Mouse (Mus musculus): Measurements from ENCODE around the gene Slc17a4. TPM values are rescaled to one million over a fixed set of nuclear protein-coding genes. Genes with fewer than 3 reads are reported as not detected.

Slc17a4 gene
- total RNA-seq (2015; ENCODE audit: low replicate concordance): not detected in 2 replicates
- 0.56 TPM in 1 of 2 replicates, not detected in the other for total RNA-seq (2017; ENCODE audit: low replicate concordance)

DNA sequence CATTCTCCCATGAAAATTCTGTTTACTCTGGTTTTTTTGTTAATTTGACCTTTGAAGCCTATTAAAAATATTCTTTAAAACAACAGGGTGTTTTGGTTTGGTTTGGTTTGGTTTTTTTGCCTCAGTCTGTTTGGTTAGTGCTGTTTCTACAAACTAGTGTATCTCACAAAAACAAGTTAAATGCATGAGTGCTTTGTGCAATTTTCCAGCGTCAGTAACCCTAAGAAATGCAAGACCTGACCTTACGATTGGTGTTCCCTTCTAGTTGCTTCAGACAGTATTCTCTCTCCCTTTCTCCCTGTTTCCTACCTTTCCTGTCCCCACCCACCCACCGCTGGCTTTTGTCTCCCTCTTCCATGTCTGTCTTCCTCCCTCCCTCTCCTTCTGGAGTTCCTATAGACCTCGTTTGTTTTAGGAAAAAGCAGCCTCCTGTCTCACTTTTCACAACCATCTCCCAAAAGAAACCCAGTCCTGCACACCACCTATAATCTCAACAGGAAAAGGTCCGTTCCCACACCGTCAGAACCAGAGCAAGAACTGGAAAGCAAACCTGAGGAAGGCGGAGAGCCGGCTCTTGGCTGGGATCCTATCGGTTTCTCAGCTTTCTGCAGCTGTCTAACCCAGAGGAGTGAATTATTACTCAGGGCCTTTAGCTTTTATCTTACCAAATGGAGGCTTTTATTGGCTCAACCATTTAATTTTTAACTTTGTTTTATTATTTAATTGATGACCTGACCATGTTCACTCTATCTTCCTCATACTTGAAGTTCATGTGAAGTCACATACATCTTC, at the start of gene Slc17a4:
Slc17a4 (minus strand) TSS at position 634 of the 792 bp plus-strand sequence.
- peak; percentile 63; the same call in 1 of the 2 replicates for ATAC-seq (replicated peaks; ENCODE audit: low FRiP score, poor library complexity, severe bottlenecking)

DNA sequence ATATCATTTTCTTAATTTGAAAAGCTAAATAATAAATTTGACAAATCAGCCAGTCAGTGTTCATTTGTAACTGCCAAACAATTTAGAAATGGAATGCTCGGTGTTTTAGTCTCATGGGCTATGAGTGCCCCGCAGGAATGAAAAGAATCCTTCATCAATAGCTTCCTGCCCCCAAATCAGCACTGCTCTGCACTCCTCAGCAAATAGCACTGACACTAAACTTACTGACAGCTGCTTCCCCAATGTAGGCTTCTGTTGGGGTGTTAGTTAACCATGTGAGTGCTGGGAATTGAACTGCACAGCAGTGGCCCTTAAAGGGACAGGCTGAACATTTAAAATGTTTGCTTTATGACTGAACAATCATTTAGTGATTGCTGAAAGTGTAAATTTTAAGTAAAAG, 45.0 kb upstream of the Slc17a4 start:
- ATAC-seq (replicated peaks; ENCODE audit: low FRiP score, poor library complexity, severe bottlenecking): no peak

DNA sequence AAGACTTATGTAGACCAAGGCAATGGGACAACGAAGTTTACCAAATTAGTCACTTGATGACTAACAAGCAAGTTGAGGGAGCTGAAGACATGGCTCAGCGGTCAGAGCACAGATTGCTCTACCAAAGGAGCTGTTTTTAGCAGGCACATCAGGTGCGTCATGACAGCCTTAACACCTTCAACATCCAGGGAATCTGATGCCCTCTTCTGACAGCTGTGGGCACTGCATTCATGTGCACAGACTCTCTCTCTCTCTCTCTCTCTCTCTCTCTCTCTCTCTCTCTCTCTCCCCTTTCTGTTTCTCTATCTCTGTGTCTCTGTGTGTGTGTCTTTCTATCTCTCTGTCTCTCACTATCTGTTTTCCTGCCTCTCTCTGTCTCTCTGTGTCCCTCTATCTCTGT, 36.1 kb upstream of the Slc17a4 start:
- ATAC-seq (replicated peaks; ENCODE audit: low FRiP score, poor library complexity, severe bottlenecking): no peak

DNA sequence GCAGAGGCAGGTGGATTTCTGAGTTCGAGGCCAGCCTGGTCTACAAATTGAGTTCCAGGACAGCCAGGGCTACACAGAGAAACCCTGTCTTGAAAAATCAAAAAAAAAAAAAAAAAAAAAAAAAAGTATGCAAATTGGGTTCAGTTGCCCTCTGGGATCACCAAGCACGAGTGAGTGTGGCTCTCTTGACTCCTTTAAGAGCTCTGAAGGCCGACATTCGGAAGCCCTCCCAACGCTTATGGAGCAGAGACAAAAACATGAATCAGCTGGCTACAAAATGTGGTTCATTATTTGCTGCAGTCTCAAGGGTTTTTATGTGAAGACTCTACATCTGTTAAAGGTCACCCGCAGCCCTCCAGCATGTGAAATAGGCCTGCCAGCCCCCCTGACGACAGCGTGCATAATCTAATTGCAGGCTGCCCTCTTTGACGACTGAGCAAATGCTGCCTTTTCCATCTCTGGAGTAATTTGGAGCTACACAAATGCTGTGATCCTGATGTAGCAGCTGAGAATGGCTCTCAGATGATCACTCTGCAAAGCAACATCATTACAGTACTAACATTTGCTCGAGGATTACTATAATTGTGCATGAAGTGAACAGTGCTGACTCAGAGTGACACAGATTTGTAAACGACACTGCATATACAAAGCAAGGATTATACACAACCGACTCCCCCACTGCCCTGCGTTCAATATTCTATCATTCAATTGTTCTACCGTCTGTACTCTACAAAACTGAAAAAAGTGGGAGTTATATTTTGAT, 34.9 kb upstream of the Slc17a4 start:
- ATAC-seq (replicated peaks; ENCODE audit: low FRiP score, poor library complexity, severe bottlenecking): no peak

DNA sequence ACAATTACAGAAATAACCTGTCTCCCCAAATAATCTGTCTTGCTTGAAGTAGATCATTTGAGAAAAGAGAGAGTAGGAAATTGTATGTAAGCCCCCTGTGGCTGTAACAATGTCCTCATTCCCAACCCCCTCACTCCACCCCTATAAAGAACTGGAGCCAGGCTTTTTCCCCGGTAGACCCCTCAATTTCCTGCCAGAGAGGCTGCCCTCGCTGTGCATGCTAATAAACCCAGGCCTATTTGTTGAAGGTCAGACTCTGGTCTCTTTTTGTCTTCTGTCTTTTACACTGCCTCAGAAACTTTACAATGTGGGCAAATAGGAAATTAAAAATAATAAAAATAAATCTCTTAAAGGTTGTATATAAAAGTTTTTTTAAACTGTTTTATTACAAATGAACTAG, 31.4 kb upstream of the Slc17a4 start:
- no peak for ATAC-seq (replicated peaks; ENCODE audit: low FRiP score, poor library complexity, severe bottlenecking)

DNA sequence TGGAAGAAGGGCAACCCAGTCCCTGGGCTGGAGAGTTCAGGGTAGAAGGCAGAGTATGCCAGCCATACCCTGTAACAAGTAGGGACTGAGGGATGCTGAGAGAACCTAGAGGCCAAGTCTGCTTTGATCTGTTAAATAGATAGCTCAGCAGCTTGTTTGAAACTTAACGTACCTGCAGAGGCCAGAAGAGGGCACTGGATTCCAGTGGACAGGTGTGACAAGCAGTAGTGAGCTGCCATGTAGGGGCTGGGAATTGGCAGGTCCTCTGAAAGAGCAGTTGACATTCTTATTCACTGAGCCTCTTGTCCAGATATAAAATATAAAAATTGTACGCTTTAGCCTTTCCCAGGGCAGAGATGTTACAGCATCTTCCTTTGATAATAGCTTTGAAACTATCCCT, 28.1 kb upstream of the Slc17a4 start:
- ATAC-seq (replicated peaks; ENCODE audit: low FRiP score, poor library complexity, severe bottlenecking): no peak

DNA sequence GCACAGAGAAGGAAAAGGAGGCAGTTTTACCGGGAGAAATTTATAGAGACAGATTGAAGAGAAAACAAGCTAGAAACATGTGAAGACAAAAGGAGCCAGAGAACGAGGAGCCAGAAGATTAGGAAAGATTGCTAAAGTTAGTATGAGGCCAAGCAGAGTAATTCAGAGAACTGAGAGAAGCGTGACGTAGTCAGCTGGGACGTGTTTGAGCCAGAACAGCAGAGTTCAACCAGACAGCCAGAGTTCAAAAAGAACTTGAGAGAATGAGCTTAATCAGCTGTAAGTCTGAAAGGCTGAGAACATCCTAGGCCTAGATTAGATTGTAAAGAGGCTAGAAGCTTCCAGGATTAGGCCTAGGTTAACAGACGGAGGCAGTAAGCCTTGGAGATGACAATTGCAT, 25.5 kb upstream of the Slc17a4 start:
- no peak for ATAC-seq (replicated peaks; ENCODE audit: low FRiP score, poor library complexity, severe bottlenecking)

DNA sequence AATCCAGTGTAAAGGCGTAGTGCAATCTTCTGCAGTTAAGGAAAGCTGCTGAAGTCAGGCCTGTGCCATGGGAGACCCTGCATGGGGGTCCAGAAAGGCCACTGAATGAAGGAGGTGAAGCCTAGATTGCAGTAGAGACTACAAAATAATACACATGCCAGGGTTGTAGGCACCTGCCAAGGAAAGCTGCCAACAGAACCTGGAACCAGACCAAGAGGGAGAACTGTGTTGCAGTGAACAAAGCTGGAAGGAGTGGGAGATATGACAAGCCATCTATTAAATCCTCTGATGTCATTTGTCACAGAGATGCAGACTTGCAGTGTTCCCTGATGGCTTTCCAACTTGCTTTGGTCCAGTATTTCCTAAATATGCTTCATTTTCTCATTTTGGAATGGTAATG, 23.9 kb upstream of the Slc17a4 start:
- ATAC-seq (replicated peaks; ENCODE audit: low FRiP score, poor library complexity, severe bottlenecking): no peak

DNA sequence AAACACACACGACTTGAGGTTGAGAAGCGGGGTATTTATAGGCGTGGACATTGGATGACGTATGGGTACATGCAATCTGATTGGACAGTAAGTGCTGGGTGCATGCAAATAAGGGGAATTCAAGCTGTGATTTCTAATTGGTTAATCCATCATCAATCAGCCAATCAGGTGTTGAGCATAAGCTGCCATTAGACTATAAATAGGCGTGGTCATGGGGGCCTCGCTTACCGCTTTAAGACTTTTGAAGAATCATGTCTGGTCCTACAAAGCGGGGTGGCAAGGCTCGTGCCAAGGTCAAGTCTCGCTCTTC, 19.4 kb upstream of the Slc17a4 start, which contains the start of gene Hist1h2aa:
Hist1h2aa (plus strand) TSS at position 252 of the 310 bp plus-strand sequence.
- ATAC-seq (replicated peaks; ENCODE audit: low FRiP score, poor library complexity, severe bottlenecking): no peak

DNA sequence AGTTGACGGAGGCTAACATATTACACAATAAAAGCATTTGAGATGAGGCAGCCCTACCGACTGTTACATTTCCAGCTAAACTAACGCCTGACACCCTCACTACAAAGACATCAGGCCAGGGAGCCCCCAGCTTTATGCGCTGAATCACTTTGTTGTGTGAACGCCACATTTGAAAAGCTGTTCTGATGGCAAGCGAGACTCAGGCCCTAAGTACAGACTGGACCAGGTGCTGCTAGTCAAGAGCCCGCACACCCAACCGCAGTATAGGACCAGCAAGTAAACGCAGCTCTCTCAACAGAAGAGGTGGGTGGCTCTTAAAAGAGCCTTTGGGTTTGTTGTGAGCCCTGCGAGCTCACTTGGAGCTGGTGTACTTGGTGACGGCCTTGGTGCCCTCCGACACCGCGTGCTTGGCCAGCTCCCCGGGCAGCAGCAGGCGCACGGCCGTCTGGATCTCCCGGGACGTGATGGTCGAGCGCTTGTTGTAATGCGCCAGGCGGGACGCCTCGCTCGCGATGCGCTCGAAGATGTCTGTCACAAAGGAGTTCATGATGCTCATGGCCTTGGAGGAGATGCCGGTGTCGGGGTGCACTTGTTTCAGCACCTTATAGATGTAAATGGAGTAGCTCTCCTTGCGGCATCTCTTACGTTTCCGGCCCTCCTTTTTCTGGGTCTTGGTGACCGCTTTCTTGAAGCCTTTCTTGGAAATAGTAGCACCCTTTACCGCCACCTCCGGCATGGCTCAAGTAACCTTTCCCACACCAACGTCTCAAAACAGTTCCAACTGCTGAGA, 18.8 kb upstream of the Slc17a4 start, which contains the start of gene Hist1h2ba:
Hist1h2ba (minus strand) TSS at position 736 of the 790 bp plus-strand sequence.
- no peak for ATAC-seq (replicated peaks; ENCODE audit: low FRiP score, poor library complexity, severe bottlenecking)

DNA sequence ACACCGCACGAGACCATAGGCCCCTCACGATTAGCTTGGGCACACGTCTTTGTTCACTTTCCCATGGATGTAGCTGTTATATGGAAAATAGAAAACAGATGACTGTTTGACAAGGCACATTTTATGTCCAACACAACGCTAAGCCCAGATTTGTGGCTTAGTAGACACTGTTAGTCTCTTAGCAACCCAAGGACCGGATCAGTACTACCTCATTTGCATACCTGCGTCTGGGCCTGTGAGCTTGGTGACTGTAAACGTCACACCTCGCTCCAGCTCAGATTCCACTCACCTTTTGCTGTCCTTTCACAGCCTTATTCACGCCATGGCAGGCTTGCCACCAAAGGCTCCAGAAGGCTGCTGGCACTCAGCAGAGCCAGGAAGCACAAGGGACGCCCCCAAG, 16.1 kb upstream of the Slc17a4 start:
- ATAC-seq (replicated peaks; ENCODE audit: low FRiP score, poor library complexity, severe bottlenecking): no peak

DNA sequence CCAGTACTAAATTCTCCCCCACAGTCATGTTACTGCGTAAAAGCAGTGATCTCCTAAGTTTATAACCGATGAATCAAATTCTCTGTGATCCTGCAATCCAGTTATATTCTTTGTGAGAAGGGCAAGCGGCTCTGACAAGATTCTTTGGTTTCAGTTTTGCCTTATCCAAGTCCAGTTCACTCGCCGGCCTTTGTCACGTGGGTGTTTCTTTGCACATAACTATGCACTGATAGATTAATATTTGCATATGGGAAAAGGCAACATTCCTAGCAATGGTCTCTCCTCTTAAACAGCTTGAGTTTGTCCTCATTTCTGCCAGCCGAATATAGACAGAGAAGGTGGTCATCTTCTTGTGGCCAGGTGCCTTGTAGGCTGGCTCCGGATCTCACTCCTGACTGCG, 15.7 kb upstream of the Slc17a4 start:
- no peak for ATAC-seq (replicated peaks; ENCODE audit: low FRiP score, poor library complexity, severe bottlenecking)

DNA sequence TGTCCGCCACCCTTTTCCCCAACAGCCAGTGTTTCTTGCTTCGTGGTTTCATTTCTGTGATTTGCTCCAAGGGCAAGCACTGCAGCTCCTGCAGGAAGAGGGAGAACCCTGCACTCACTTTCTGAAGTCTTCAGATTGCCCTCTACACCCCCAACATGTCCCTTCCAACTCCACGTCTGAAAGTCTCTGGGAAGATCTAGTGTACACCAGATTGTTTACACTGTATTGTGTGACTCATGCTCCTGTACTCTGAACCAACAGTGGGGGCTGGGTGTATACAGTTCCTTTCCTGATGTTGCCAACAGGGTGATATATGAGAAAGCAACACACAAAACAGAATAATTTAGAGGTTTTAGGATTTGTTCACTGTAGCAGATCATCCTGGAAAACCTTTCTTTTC, 13.8 kb upstream of the Slc17a4 start:
- no peak for ATAC-seq (replicated peaks; ENCODE audit: low FRiP score, poor library complexity, severe bottlenecking)

DNA sequence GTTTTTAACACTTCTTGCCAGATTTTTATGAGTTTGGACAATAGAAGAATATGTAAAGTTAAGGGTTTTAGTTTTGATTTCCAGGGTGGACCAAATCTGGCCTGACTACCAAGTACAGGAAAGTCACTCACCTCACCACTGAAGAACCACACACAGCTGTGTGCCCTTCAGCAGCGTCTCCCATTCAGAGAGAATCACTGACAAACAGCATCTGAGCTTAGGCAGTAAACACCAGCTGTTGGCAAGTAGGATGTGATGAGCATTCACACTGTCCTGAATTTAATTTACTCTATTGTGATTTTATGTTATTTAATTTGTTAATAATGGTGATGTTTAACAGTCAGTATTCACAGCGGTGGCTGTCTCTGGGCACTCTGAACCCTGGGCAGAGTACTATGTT, 11.0 kb upstream of the Slc17a4 start:
- no peak for ATAC-seq (replicated peaks; ENCODE audit: low FRiP score, poor library complexity, severe bottlenecking)

DNA sequence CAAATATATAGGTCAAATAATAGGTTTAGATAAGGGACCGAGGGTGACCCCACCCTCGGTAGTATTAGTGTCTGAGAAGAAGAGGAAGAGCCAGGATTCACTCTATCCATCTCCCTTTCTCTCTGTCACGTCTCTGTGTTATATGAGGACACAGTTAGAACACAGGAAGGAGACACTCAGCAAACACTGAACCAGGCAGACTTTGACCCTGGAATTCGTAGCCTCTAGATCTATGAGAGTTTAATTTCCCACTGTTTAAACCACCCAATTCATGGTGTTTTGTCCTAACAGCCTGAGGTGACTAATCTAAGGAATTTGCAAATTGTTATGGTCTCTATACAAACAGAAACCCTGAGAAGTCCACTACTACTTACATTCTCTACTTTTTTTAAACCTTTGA, 2.9 kb upstream of the Slc17a4 start:
- no peak for ATAC-seq (replicated peaks; ENCODE audit: low FRiP score, poor library complexity, severe bottlenecking)

DNA sequence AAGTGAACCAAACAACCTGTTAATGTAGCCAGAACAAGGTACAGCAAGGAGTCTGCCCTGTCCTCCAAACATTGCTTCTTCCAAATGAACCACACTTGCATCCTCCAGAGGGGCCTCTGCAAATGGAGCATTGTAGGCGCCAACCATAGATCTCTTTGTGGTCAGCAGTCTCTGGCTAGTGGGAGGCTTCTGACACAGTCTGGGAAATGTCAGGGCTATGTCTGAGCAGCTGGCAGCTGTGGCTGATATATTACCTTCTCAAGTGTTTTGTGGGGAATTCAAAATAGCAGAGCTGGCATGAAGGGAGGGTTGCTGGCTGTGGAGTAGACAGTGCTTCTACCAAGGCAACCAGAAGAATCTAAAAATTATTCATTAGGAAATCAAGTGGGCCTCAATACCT, 1.3 kb upstream of the Slc17a4 start:
- ATAC-seq (replicated peaks; ENCODE audit: low FRiP score, poor library complexity, severe bottlenecking): no peak

DNA sequence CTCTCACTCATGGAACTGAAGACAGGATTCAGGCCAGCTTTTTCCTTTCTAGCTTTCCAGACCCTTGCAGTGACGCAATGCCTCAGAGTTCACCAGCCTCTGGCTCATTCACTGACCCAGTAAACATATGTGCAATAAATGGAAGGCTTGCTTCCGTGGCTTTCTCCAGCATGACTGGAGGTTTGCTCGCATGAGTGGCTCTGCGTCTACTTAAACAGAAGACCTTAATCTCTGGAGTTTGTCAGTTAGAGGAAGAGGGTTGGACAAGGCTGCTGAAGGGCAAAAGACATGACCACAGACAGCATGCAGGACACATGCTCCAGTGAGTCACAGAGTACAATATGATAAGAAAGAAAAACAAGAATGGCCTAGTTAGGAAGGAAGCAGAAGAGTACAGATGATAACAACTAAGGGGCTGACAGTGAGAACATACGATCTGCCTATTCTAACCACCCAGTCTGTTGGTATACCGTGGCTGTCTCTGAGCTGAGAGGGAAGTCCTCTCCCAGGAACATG, 960 bp downstream of the Slc17a4 start:
- peak; percentile 51; the same call in 1 of the 2 replicates for ATAC-seq (replicated peaks; ENCODE audit: low FRiP score, poor library complexity, severe bottlenecking)

DNA sequence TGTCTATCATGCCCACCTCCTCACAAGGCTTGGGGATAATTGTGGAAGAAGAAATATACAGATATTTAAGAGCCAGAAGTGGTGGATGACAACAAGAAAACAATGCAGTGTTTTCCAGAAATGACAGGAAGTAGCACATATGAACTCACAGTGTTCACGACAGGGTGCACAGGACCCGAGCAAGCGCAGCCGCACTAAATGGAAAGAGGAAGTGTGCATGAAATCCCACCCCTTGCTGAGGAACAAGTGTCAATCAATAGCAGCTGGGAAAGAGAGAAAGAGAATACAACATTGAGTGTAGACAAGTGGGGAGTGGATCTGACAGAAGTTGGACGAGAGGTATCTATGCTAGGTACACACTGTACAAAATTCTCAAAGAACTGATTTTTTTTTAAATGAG, 3.5 kb downstream of the Slc17a4 start:
- ATAC-seq (replicated peaks; ENCODE audit: low FRiP score, poor library complexity, severe bottlenecking): no peak

DNA sequence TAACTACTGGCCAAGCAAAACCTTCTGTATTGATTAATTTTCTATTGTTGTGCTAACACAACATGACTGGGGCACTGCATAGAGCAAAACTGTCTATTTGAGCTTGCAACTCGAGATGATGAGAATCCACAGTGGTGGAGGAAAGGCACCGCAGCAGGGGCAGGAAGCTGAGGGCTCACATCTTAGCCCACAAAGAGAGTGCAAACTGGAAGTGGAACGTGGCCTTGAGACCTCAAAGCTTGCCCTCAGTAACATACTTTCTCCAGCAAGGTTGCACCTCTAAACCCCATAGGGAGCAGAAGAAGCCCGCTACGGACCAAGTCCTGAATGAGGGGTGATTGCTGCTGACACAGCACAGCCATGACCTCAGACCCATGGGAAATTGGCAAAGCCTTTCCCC, 4.7 kb downstream of the Slc17a4 start:
- no peak for ATAC-seq (replicated peaks; ENCODE audit: low FRiP score, poor library complexity, severe bottlenecking)

DNA sequence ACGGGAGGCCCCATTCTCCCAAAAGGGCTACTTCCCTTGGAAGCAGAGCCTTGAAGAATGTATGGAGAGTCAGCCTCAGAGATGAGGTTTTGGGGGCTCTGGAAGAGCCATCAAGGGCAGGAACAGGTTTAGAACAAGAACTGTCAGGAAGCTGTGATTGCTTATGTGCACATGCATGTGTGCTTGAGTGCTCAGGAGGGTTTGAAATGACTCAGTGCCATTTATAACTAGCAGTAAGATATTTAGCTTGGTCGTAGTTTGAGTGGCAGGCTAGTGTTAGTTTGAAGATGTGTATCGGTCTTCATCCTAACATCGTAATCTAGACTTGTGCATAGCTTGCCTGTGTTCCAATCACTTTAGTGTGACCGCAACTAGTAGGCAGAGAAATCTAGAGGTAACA, 7.9 kb downstream of the Slc17a4 start:
- ATAC-seq (replicated peaks; ENCODE audit: low FRiP score, poor library complexity, severe bottlenecking): no peak
